Mouse (Mus musculus): ENCODE results near the gene Casr. TPM values are rescaled to one million over a fixed set of nuclear protein-coding genes. Genes with fewer than 3 reads are reported as not detected.

Casr gene
- not detected in 2 replicates for polyA plus RNA-seq (2015; fragmentation: Nextera tagmentation; extraction: Ambion mirVana)

- H3K4me2 ChIP-seq (ENCODE audit: low read depth, low read length): no peak within 1 kb of the TSS
- no peak within 1 kb of the TSS for H3K9ac ChIP-seq (ENCODE audit: low read depth, low read length)
- no peak for ATAC-seq (ENCODE audit: low read depth)
- H3K27ac ChIP-seq (ENCODE audit: low read length): no peak within 1 kb of the TSS
- 5% methylated on average over 36 of the region's 36 CpGs for WGBS (ENCODE audit: insufficient replicate concordance)
- H3K4me1 ChIP-seq (ENCODE audit: control insufficient read depth, low read depth, low read length): no peaks in the 10 kb centered on the region
- H3K9me3 ChIP-seq (replicated peaks; ENCODE audit: control insufficient read depth, low read length): no peaks in the 10 kb centered on the region
- peaks cover 13% of the 10 kb centered on the region for H3K27me3 ChIP-seq (ENCODE audit: control insufficient read depth, insufficient read depth, low read depth, low read length)
- H3K4me3 ChIP-seq (ENCODE audit: low read depth, low read length): no peak within 1 kb of the TSS
- no peaks in the 10 kb centered on the region for H3K36me3 ChIP-seq (ENCODE audit: control insufficient read depth, insufficient read depth)
Observed at GRCm38 (mm10) chr16:36561386-36562338, at the start of gene Casr. TSS of gene Casr (minus strand) at chr16:36562141.

GRCm38 (mm10) chr16:36602632-36603031, 40.7 kb upstream of the Casr start:
- Histone ChIP-seq H3K36me3 (ENCODE audit: control insufficient read depth, insufficient read depth) (no peaks in the 10 kb centered on the region), H3K4me1 (ENCODE audit: control insufficient read depth, low read depth, low read length) (no peaks in the 10 kb centered on the region), H3K27ac (ENCODE audit: low read length) (no peak overlapping the region), H3K27me3 (ENCODE audit: control insufficient read depth, insufficient read depth, low read depth, low read length) (no peaks in the 10 kb centered on the region), H3K4me2 (ENCODE audit: low read depth, low read length) (no peak overlapping the region), H3K9me3 (replicated peaks; ENCODE audit: control insufficient read depth, low read length) (no peaks in the 10 kb centered on the region), H3K9ac (ENCODE audit: low read depth, low read length) (no peak overlapping the region), H3K4me3 (ENCODE audit: low read depth, low read length) (no peak overlapping the region)
- no peak for ATAC-seq (ENCODE audit: low read depth)
- WGBS (ENCODE audit: insufficient replicate concordance): 60% methylated on average over 3 of the region's 3 CpGs

- 60% methylated on average over 4 of the region's 4 CpGs for WGBS (ENCODE audit: insufficient replicate concordance)
- H3K4me1 ChIP-seq (ENCODE audit: control insufficient read depth, low read depth, low read length): no peaks in the 10 kb centered on the region
- no peaks in the 10 kb centered on the region for H3K27me3 ChIP-seq (ENCODE audit: control insufficient read depth, insufficient read depth, low read depth, low read length)
- H3K9ac ChIP-seq (ENCODE audit: low read depth, low read length): no peak overlapping the region
- no peaks in the 10 kb centered on the region for H3K9me3 ChIP-seq (replicated peaks; ENCODE audit: control insufficient read depth, low read length)
- no peak overlapping the region for H3K4me3 ChIP-seq (ENCODE audit: low read depth, low read length)
- no peak for ATAC-seq (ENCODE audit: low read depth)
- H3K27ac ChIP-seq (ENCODE audit: low read length): no peak overlapping the region
- no peaks in the 10 kb centered on the region for H3K36me3 ChIP-seq (ENCODE audit: control insufficient read depth, insufficient read depth)
- H3K4me2 ChIP-seq (ENCODE audit: low read depth, low read length): no peak overlapping the region
Observed at GRCm38 (mm10) chr16:36598265-36598664, 36.3 kb upstream of the Casr start.

- H3K9me3 ChIP-seq (replicated peaks; ENCODE audit: control insufficient read depth, low read length): no peaks in the 10 kb centered on the region
- H3K4me2 ChIP-seq (ENCODE audit: low read depth, low read length): no peak overlapping the region
- no peak for ATAC-seq (ENCODE audit: low read depth)
- H3K4me1 ChIP-seq (ENCODE audit: control insufficient read depth, low read depth, low read length): no peaks in the 10 kb centered on the region
- no peak overlapping the region for H3K27ac ChIP-seq (ENCODE audit: low read length)
- no peaks in the 10 kb centered on the region for H3K27me3 ChIP-seq (ENCODE audit: control insufficient read depth, insufficient read depth, low read depth, low read length)
- no peak overlapping the region for H3K4me3 ChIP-seq (ENCODE audit: low read depth, low read length)
- 67% methylated on average over 10 of the region's 10 CpGs for WGBS (ENCODE audit: insufficient replicate concordance)
- no peaks in the 10 kb centered on the region for H3K36me3 ChIP-seq (ENCODE audit: control insufficient read depth, insufficient read depth)
- H3K9ac ChIP-seq (ENCODE audit: low read depth, low read length): no peak overlapping the region
Observed at GRCm38 (mm10) chr16:36596671-36597410, 34.9 kb upstream of the Casr start.

- Histone ChIP-seq H3K27me3 (ENCODE audit: control insufficient read depth, insufficient read depth, low read depth, low read length) (no peaks in the 10 kb centered on the region), H3K36me3 (ENCODE audit: control insufficient read depth, insufficient read depth) (no peaks in the 10 kb centered on the region), H3K9ac (ENCODE audit: low read depth, low read length) (no peak overlapping the region), H3K27ac (ENCODE audit: low read length) (no peak overlapping the region), H3K4me3 (ENCODE audit: low read depth, low read length) (no peak overlapping the region), H3K4me1 (ENCODE audit: control insufficient read depth, low read depth, low read length) (no peaks in the 10 kb centered on the region), H3K9me3 (replicated peaks; ENCODE audit: control insufficient read depth, low read length) (no peaks in the 10 kb centered on the region), H3K4me2 (ENCODE audit: low read depth, low read length) (no peak overlapping the region)
- WGBS (ENCODE audit: insufficient replicate concordance): 39% methylated on average over 1 of the region's 1 CpGs
- no peak for ATAC-seq (ENCODE audit: low read depth)
Observed at GRCm38 (mm10) chr16:36589898-36590297, 28.0 kb upstream of the Casr start.

GRCm38 (mm10) chr16:36587971-36588370, 26.0 kb upstream of the Casr start:
- no peak overlapping the region for H3K4me2 ChIP-seq (ENCODE audit: low read depth, low read length)
- H3K4me1 ChIP-seq (ENCODE audit: control insufficient read depth, low read depth, low read length): no peaks in the 10 kb centered on the region
- H3K27ac ChIP-seq (ENCODE audit: low read length): no peak overlapping the region
- no peaks in the 10 kb centered on the region for H3K9me3 ChIP-seq (replicated peaks; ENCODE audit: control insufficient read depth, low read length)
- no peak for ATAC-seq (ENCODE audit: low read depth)
- 11% methylated on average over 4 of the region's 4 CpGs for WGBS (ENCODE audit: insufficient replicate concordance)
- no peaks in the 10 kb centered on the region for H3K27me3 ChIP-seq (ENCODE audit: control insufficient read depth, insufficient read depth, low read depth, low read length)
- H3K4me3 ChIP-seq (ENCODE audit: low read depth, low read length): no peak overlapping the region
- H3K9ac ChIP-seq (ENCODE audit: low read depth, low read length): no peak overlapping the region
- H3K36me3 ChIP-seq (ENCODE audit: control insufficient read depth, insufficient read depth): no peaks in the 10 kb centered on the region

- no peaks in the 10 kb centered on the region for H3K27me3 ChIP-seq (ENCODE audit: control insufficient read depth, insufficient read depth, low read depth, low read length)
- no peaks in the 10 kb centered on the region for H3K36me3 ChIP-seq (ENCODE audit: control insufficient read depth, insufficient read depth)
- WGBS (ENCODE audit: insufficient replicate concordance): 35% methylated on average over 3 of the region's 3 CpGs
- no peak for ATAC-seq (ENCODE audit: low read depth)
- no peak overlapping the region for H3K4me2 ChIP-seq (ENCODE audit: low read depth, low read length)
- H3K9ac ChIP-seq (ENCODE audit: low read depth, low read length): no peak overlapping the region
- H3K4me3 ChIP-seq (ENCODE audit: low read depth, low read length): no peak overlapping the region
- H3K4me1 ChIP-seq (ENCODE audit: control insufficient read depth, low read depth, low read length): no peaks in the 10 kb centered on the region
- H3K27ac ChIP-seq (ENCODE audit: low read length): no peak overlapping the region
- no peaks in the 10 kb centered on the region for H3K9me3 ChIP-seq (replicated peaks; ENCODE audit: control insufficient read depth, low read length)
Observed at GRCm38 (mm10) chr16:36582073-36582472, 20.1 kb upstream of the Casr start.

GRCm38 (mm10) chr16:36571942-36572341, 10.0 kb upstream of the Casr start:
- H3K36me3 ChIP-seq (ENCODE audit: control insufficient read depth, insufficient read depth): no peaks in the 10 kb centered on the region
- no peak overlapping the region for H3K9ac ChIP-seq (ENCODE audit: low read depth, low read length)
- 49% methylated on average over 8 of the region's 8 CpGs for WGBS (ENCODE audit: insufficient replicate concordance)
- no peak for ATAC-seq (ENCODE audit: low read depth)
- H3K27me3 ChIP-seq (ENCODE audit: control insufficient read depth, insufficient read depth, low read depth, low read length): no peaks in the 10 kb centered on the region
- H3K9me3 ChIP-seq (replicated peaks; ENCODE audit: control insufficient read depth, low read length): no peaks in the 10 kb centered on the region
- no peak overlapping the region for H3K4me3 ChIP-seq (ENCODE audit: low read depth, low read length)
- no peak overlapping the region for H3K4me2 ChIP-seq (ENCODE audit: low read depth, low read length)
- H3K4me1 ChIP-seq (ENCODE audit: control insufficient read depth, low read depth, low read length): no peaks in the 10 kb centered on the region
- no peak overlapping the region for H3K27ac ChIP-seq (ENCODE audit: low read length)

- ATAC-seq (ENCODE audit: low read depth): no peak
- WGBS (ENCODE audit: insufficient replicate concordance): 57% methylated on average over 6 of the region's 6 CpGs
- Histone ChIP-seq H3K27me3 (ENCODE audit: control insufficient read depth, insufficient read depth, low read depth, low read length) (peaks cover 13% of the 10 kb centered on the region), H3K36me3 (ENCODE audit: control insufficient read depth, insufficient read depth) (no peaks in the 10 kb centered on the region), H3K4me2 (ENCODE audit: low read depth, low read length) (no peak overlapping the region), H3K9ac (ENCODE audit: low read depth, low read length) (no peak overlapping the region), H3K27ac (ENCODE audit: low read length) (no peak overlapping the region), H3K4me3 (ENCODE audit: low read depth, low read length) (no peak overlapping the region), H3K4me1 (ENCODE audit: control insufficient read depth, low read depth, low read length) (no peaks in the 10 kb centered on the region), H3K9me3 (replicated peaks; ENCODE audit: control insufficient read depth, low read length) (no peaks in the 10 kb centered on the region)
Observed at GRCm38 (mm10) chr16:36559573-36559972, 2.4 kb downstream of the Casr start.
